Mouse (Mus musculus) 3T3-L1 (cell line): ENCODE results near the gene Shtn1.

ENCODE experiments used
- DNase-seq: peaks from one replicate; pipeline ENCODE4 v3.0.0-alpha.2; 2015; ENCODE audit warnings: low read depth, low spot score

Shtn1 gene

GRCm38 (mm10) chr19:59052053-59052452 lies 23.8 kb downstream of the Shtn1 start:
- no peak for DNase-seq

GRCm38 (mm10) chr19:59051622-59052021 lies 24.3 kb downstream of the Shtn1 start:
- DNase-seq: no peak

DNA sequence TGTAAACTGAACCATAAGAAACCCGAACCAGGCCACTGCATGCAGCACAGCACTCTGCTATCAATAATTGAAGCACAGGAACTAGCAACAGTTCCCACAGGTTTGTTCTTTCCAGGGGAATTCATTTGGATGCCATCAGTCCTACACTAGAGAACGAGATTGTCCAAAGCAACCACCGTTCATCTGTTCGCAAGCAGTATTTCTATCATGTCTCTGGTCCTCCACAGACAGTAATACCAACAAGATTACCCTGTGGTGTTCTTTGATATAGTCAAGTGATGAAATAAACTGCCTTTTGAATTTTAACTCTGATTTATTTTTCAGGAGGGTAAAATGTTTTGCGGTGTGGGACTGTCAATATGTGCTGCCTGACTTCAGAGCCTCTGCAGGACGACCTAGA lies 27.0 kb downstream of the Shtn1 start:
- no peak for DNase-seq

DNA sequence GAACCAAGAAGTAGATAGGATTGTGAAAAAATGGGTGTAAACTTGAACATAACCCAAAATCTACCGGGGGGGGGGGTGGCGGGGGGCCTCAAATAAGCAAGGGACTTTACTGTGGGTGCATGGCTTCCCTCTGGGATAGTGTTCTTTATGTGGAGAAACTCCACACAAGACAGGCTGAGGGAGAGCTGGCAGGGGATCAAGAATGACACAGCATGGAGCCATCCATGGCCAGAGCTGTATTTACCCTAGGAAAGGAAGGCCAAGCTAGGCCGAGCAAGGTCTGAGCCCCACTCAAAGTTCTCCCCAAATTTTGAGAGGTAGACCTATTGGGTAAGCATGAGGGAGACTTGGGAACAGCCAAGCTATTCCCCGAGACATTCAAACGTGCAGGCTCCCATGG lies 28.4 kb downstream of the Shtn1 start:
- no peak for DNase-seq

GRCm38 (mm10) chr19:59041086-59041485 lies 34.8 kb downstream of the Shtn1 start:
- DNase-seq: no peak

DNA sequence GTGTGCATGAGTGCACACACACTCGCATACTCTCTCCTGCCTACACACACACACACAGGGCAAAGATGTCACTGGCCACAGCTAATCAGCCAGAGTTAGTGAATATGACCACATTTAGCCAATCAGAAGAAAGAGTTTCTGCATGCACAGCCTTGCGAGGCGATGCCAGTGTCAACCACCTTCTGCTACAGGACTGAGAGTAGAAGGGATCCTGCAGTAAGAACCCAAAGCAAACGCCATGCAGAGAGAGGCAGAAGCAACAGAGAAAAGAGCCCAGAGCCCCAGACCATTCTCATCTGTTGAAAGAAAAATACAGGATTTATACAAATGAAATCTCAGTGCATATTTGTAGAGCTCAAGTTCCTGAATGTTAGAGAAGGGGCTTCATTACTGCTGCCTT lies 37.1 kb downstream of the Shtn1 start:
- no peak for DNase-seq

DNA sequence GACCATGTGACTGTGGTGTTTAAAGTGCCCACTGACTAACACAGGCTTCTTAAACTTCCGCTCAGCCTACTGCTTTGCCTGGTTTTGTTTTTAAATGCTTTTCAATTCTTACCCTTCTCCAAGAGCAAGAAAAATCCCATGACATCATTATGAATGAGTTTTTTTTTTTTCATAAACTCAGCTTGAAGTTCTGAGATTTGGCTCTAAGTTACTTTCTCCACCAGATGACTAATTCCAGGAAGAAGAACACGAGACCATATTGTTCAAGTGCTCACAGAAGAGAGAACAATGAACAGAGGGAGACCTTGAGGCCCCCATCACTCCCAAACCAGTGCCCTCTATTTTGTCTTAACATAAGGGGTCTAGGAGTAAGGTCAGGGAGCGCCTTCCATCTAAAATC lies 39.1 kb downstream of the Shtn1 start:
- peak; percentile 25 for DNase-seq

GRCm38 (mm10) chr19:59033241-59033640 lies 42.7 kb downstream of the Shtn1 start:
- DNase-seq: no peak

DNA sequence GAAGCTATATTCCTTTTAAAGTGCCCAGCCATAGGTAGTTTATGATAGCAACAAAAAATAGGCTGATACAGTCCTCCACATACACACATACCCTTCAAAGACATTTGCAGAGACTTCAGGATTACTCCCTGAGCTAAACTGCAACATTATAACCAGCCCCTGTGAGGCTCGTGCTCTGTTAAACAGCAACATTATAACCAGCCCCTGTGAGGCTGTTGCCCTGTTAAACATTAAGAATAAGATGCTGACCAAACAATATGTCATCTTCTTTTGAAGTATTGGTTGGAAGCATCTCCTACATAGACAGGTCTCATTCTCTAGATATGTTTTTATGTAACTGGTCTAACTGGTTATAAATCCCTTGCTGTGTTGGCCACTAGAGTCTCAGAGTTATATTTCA lies 45.7 kb downstream of the Shtn1 start:
- no peak for DNase-seq

DNA sequence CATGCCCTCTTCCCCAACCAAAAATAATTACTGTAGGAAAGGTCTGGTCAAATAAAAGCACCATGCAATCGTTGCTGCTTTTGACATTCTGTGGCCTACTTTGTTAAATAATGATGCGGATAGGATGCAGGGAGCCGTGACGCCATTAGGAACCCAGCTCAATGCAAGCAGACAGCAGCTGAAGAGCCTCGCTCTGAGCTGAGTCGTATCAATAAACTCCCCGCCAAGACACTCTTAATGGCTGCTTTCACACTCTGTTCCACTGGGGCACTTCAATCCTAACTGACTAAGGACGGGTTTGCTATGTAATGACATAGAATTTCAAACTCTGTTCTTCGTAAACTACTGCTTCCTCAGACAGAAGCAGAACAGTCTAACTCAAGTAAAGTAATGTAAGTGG lies 46.9 kb downstream of the Shtn1 start:
- DNase-seq: no peak

DNA sequence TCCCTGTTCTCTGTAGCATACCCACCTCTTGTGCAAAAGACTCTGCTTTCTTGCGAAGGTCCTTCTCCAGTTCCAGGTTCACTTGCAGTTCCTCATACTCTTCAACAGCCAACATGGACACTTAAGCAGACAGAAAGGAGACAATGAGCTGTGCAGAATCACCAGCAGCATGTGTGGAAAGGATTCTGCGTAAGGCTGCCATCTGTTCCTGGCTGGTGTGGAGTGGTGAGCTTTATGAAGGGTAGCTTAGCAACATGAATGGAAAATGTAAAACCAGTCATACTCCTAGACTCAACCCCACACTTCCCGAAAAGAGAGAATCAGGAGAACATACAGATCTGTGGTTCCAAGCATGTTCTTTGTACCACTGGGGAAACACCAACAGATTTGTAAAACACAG lies 47.8 kb downstream of the Shtn1 start:
- no peak for DNase-seq

GRCm38 (mm10) chr19:59023876-59024275 lies 52.0 kb downstream of the Shtn1 start:
- no peak for DNase-seq

DNA sequence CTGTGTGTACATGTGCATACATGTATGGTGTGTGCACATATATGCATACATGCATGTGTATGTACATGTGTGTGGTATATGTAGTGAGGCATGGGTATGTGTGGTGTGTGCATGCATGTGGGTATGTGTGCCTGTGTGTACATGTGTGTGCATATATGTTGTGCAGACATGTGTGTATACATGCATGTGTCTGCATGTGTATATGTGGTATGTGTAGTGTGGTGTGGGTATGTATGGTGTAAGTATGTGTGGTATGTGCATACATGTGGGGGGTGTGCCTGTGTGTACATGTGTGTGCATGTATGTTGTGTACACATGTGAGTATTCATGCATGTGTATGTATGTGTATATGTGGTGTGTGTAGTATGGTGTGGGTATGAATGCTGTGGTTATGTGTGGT lies 54.3 kb downstream of the Shtn1 start:
- no peak for DNase-seq

GRCm38 (mm10) chr19:59010802-59011201 lies 65.1 kb downstream of the Shtn1 start:
- DNase-seq: no peak

DNA sequence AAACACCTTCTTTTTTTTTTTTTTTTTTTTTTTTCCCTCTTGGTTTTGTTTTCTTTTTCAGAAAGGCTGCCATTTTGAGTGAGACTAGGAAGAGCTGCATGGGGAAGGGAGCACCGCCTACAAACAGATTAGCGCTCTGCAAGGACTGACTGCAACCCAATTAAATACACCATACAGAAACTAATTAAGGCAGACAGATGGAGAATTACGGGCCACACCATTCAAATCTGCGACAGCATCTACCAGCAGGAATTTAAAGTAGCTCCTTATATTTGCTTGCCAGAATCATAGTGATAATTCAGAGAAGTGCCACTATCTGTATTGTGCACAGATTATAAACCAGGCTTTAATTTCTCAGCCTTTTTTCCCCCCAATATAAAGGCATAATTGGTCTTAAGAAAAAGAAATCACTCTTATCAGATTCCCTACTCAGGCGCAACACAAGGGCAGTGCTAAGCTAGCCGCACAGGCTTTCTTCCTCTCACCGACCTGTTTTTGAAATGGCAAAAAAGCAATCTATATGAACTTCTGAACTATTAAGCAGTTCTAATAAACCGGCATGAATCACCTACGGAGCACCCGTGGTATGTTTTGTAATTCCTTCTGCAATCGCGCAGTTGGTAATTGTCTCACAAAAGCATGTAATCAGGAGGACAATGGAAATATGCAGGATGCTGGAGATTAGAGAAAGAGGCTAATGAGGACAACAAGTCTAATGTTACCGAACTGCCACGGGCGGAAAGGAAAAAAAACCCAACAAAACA lies 69.1 kb downstream of the Shtn1 start:
- no peak for DNase-seq

GRCm38 (mm10) chr19:59002827-59003226 lies 73.1 kb downstream of the Shtn1 start:
- DNase-seq: no peak

- no peak for DNase-seq
Measured at GRCm38 (mm10) chr19:58981571-58981970, 94.3 kb downstream of the Shtn1 start.

DNA sequence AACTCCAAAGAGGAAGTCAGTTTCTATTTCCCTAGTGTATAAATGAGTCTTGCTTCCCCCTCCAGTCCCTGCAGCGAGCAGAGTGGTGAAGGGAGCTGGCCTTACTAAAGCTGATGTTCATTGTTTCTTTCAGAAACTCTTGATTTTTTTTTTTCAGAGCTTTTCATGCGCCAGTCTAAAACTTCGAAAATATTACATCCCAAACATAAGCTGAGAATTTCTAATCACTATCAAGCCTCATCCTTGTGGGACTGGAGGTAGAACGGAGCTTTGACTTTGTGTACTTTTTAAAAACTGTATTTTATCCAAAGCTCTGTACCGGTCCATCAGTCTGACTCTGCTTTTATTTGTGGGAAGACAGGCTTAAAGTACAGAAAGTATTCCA lies 95.9 kb downstream of the Shtn1 start:
- peak; percentile 8 for DNase-seq

DNA sequence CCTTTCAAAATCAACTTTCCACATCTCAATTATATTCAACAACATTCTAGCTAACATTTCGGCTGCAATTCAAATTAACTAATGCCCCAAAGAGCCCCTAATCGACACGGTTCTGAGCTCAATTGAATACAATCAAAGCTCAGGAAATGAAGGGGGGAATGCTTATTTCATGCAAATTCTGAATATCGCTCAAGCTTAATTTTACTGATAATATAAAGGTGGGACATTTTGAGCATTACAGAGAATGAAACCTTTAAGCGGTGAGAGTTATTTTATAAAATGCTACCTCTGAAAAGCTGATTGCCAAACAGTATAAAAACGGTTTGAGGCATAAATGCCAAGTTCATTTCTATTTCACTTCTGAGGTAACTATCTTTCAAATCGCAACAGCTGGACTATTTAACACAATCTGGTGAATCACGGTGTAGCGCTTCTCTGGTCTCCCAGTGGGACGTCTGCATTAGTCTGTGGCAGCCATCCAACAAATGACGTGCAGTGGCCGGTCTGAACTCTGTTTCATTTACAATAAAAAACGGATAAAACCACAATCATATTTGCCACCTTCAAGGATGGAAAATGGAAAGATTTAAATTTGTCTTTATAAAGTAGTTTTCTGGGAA lies 96.4 kb downstream of the Shtn1 start:
- peak; percentile 92 for DNase-seq

GRCm38 (mm10) chr19:58978401-58979171 lies 97.3 kb downstream of the Shtn1 start:
- DNase-seq: peak; percentile 76

DNA sequence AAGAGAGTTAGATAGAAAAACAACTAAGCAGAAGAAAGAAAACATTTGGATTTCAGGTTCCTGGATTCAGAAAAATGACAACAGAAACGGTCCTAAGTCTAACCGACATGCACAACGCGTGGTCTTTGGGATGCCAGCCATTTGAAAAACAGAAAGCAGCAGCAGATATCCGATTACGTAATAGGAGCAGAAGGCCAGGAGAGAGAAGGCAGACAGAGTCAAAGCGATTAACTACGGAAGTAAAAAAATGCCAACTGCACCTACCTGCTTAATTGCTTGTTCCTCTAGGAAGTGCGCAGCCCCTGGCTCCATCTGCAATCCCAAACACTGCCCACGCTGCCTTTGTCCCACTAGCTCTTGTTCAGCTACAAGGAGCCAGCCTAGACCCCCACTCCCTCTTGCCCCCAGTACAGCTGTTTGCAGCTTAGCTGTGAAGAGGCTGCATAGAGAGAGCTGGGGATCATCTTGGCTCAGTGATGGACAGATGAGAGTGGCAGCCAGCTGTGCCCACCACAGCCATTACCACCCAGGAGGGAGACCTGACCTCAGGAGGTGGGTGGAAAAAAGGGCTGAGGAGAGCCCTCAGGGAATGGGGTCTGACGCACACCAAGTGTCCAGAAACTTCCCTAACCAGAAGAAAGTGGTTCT lies 100.6 kb downstream of the Shtn1 start:
- no peak for DNase-seq

DNA sequence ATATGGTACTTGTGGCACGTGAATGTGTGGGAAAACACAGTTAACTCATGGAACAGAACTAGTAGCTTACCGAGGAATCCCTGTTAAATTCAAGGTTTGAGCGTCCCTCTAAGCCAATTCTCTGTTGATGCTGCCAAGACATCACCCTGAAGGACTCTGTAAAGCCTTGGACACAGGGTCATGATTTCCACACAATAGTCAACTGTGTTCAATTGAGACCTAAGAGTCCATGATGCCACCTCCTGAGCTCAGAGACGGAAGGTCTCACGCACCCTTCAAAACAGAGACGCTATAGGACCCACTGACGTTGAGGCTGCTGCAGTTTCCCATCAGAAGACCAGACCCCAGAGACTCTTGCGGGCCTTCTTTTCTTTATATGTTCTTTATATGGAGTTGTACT lies 101.8 kb downstream of the Shtn1 start:
- DNase-seq: no peak
